Mouse (Mus musculus) heart, embryonic 14.5 days (tissue): ENCODE data around the gene Axdnd1. TPM values are rescaled to one million over a fixed set of nuclear protein-coding genes. Genes with fewer than 3 reads are reported as not detected.

Experiments used
- ATAC-seq: fragments of 200-750 bp; cut with Nextera tagmentation; 2 replicates; pipeline ENCODE4 v1.8.0; 2017; ENCODE audit warnings: low read depth, moderate TSS enrichment; ENCODE audit not compliant: insufficient number of reproducible peaks, insufficient read depth, low FRiP score
- H3K27ac ChIP-seq, 2 experiments: fragments of 200-500 bp in 1 of 2; fragments of 300-500 bp in 1 of 2; sonication (generic) in 1 of 2; replicated peaks in 1 of 2; 2 replicates each; pipeline ENCODE4 v1.5.1; 2012 to 2014; ENCODE audit warnings: low read depth in 2 of 2, low read length in 2 of 2, control low read depth in 1 of 2, mild to moderate bottlenecking in 1 of 2, mixed read lengths in 1 of 2; ENCODE audit not compliant: control insufficient read depth in 1 of 2, insufficient read depth in 1 of 2
- H3K27me3 ChIP-seq: fragments of 300-500 bp; sonication (generic); 2 replicates; pipeline ENCODE4 v1.6.1; 2014; ENCODE audit warnings: mild to moderate bottlenecking, low read length, control low read depth; ENCODE audit not compliant: control insufficient read depth, insufficient read depth
- H3K36me3 ChIP-seq: fragments of 300-500 bp; sonication (generic); 2 replicates; pipeline ENCODE4 v1.6.1; 2014; ENCODE audit warnings: mild to moderate bottlenecking, control low read depth, low read length, mixed read lengths; ENCODE audit not compliant: control insufficient read depth, insufficient read depth
- H3K4me1 ChIP-seq, 2 experiments: fragments of 200-500 bp in 1 of 2; fragments of 300-500 bp in 1 of 2; sonication (generic) in 1 of 2; 2 replicates each; pipeline ENCODE4 v1.6.1; 2012 to 2014; ENCODE audit warnings: low read length in 2 of 2, control low read depth in 1 of 2, mixed read lengths in 1 of 2; ENCODE audit not compliant: control insufficient read depth in 2 of 2, insufficient read depth in 2 of 2
- H3K4me2 ChIP-seq: fragments of 300-500 bp; sonication (generic); 2 replicates; pipeline ENCODE4 v1.6.1; 2014; ENCODE audit warnings: mild to moderate bottlenecking, low read length
- H3K4me3 ChIP-seq, 2 experiments: fragments of 200-500 bp in 1 of 2; fragments of 300-500 bp in 1 of 2; sonication (generic) in 1 of 2; 2 replicates each; pipeline ENCODE4 v1.5.1; 2012 to 2014; ENCODE audit warnings: low read length in 2 of 2, mild to moderate bottlenecking in 2 of 2, control low read depth in 1 of 2, low read depth in 1 of 2, moderate library complexity in 1 of 2; ENCODE audit not compliant: control insufficient read depth in 1 of 2, insufficient read depth in 1 of 2
- H3K9ac ChIP-seq: fragments of 300-500 bp; sonication (generic); 2 replicates; pipeline ENCODE4 v1.6.1; 2014; ENCODE audit warnings: mild to moderate bottlenecking, low read length
- H3K9me3 ChIP-seq: fragments of 300-500 bp; sonication (generic); 2 replicates; pipeline ENCODE4 v1.6.1; 2016; ENCODE audit warnings: low read length, control low read depth; ENCODE audit not compliant: control insufficient read depth
- WGBS: fragments of 180-500 bp; shearing (Covaris S2); extraction: QIAGEN DNeasy Blood & Tissue Kit; methylation state at CpG from one replicate; pipeline ENCODE4 v1.1.7; 2014; 5-methylcytosine and 5-hydroxymethylcytosine counted together
- polyA plus RNA-seq: library from polyadenylated mRNA; unstranded; fragments of >200 nt; fragmentation: Nextera tagmentation; extraction: Ambion mirVana; gene quantifications from 2 replicates; pipeline ENCODE4 v1.2.1, GENCODE M21; 2014

Gene Axdnd1
- polyA plus RNA-seq, 1 experiment from 2014 or later = 0.35 TPM

- H3K9ac ChIP-seq = no peak overlapping the region
- ATAC-seq = no peak
- H3K4me2 ChIP-seq = no peak overlapping the region
- no peak overlapping the region for H3K27ac ChIP-seq
- no peaks in the 10 kb centered on the region for H3K4me1 ChIP-seq
- no peaks in the 10 kb centered on the region for H3K27me3 ChIP-seq
- H3K9me3 ChIP-seq = no peaks in the 10 kb centered on the region
- H3K4me3 ChIP-seq = no peak overlapping the region
- WGBS = 75% methylated on average over 4 of the region's 4 CpGs
- H3K36me3 ChIP-seq = no peaks in the 10 kb centered on the region
These were observed 34.7 kb downstream of the Axdnd1 start for GRCm38 (mm10) chr1:156386232-156386631.

GRCm38 (mm10) chr1:156381217-156381616 is 39.7 kb downstream of the Axdnd1 start:
- H3K27ac ChIP-seq = no peak overlapping the region

GRCm38 (mm10) chr1:156365740-156366139 is 55.2 kb downstream of the Axdnd1 start, which contains the start of gene Gm2000:
Gm2000 (plus strand) TSS chr1:156366040.
- Histone ChIP-seq H3K27me3 (no peaks in the 10 kb centered on the region), H3K9ac (no peak within 1 kb of the TSS), H3K27ac (no peak within 1 kb of the TSS), H3K4me3 (no peak within 1 kb of the TSS), H3K36me3 (no peaks in the 10 kb centered on the region), H3K4me1 (no peaks in the 10 kb centered on the region), H3K4me2 (no peak within 1 kb of the TSS), H3K9me3 (peaks cover 5% of the 10 kb centered on the region; the same call in 1 of the 2 replicates)
- ATAC-seq = no peak
- 83% methylated on average over 6 of the region's 8 CpGs for WGBS

More at GRCm38 (mm10) chr1:156381217-156381616, 39.7 kb downstream of the Axdnd1 start:
- Histone ChIP-seq H3K4me1 (no peaks in the 10 kb centered on the region), H3K4me2 (no peak overlapping the region), H3K9me3 (no peaks in the 10 kb centered on the region), H3K9ac (no peak overlapping the region), H3K4me3 (no peak overlapping the region), H3K27me3 (no peaks in the 10 kb centered on the region), H3K36me3 (no peaks in the 10 kb centered on the region)
- WGBS = 90% methylated on average over 3 of the region's 3 CpGs
- no peak for ATAC-seq

GRCm38 (mm10) chr1:156352466-156352865 is 68.5 kb downstream of the Axdnd1 start:
- ATAC-seq = no peak

GRCm38 (mm10) chr1:156350441-156350840 is 70.5 kb downstream of the Axdnd1 start:
- Histone ChIP-seq H3K9ac (no peak overlapping the region), H3K36me3 (no peaks in the 10 kb centered on the region), H3K27ac (no peak overlapping the region), H3K4me2 (no peak overlapping the region), H3K4me3 (no peak overlapping the region), H3K27me3 (no peaks in the 10 kb centered on the region), H3K4me1 (no peaks in the 10 kb centered on the region), H3K9me3 (no peaks in the 10 kb centered on the region)
- no peak for ATAC-seq
- WGBS = 83% methylated on average over 4 of the region's 4 CpGs

More at GRCm38 (mm10) chr1:156352466-156352865, 68.5 kb downstream of the Axdnd1 start:
- H3K27ac ChIP-seq = no peak overlapping the region
- WGBS = 78% methylated on average over 2 of the region's 2 CpGs
- no peaks in the 10 kb centered on the region for H3K36me3 ChIP-seq
- H3K27me3 ChIP-seq = no peaks in the 10 kb centered on the region
- no peaks in the 10 kb centered on the region for H3K4me1 ChIP-seq
- no peak overlapping the region for H3K4me3 ChIP-seq
- no peaks in the 10 kb centered on the region for H3K9me3 ChIP-seq
- no peak overlapping the region for H3K9ac ChIP-seq
- H3K4me2 ChIP-seq = no peak overlapping the region

GRCm38 (mm10) chr1:156349031-156349430 is 71.9 kb downstream of the Axdnd1 start:
- Histone ChIP-seq H3K9ac (no peak overlapping the region), H3K27me3 (no peaks in the 10 kb centered on the region), H3K36me3 (no peaks in the 10 kb centered on the region), H3K9me3 (no peaks in the 10 kb centered on the region), H3K4me1 (no peaks in the 10 kb centered on the region), H3K4me2 (no peak overlapping the region), H3K27ac (no peak overlapping the region), H3K4me3 (no peak overlapping the region)
- 54% methylated on average over 4 of the region's 4 CpGs for WGBS
- ATAC-seq = no peak

GRCm38 (mm10) chr1:156345633-156346032 is 75.3 kb downstream of the Axdnd1 start:
- 92% methylated on average over 4 of the region's 4 CpGs for WGBS
- Histone ChIP-seq H3K4me3 (no peak overlapping the region), H3K9ac (no peak overlapping the region), H3K27me3 (no peaks in the 10 kb centered on the region), H3K27ac (no peak overlapping the region), H3K9me3 (no peaks in the 10 kb centered on the region), H3K4me1 (no peaks in the 10 kb centered on the region), H3K36me3 (no peaks in the 10 kb centered on the region), H3K4me2 (no peak overlapping the region)
- no peak for ATAC-seq

- no peak overlapping the region for H3K27ac ChIP-seq
- H3K36me3 ChIP-seq = no peaks in the 10 kb centered on the region
- H3K4me3 ChIP-seq = no peak overlapping the region
- no peaks in the 10 kb centered on the region for H3K9me3 ChIP-seq
- WGBS = 35% methylated on average over 4 of the region's 4 CpGs
- no peaks in the 10 kb centered on the region for H3K27me3 ChIP-seq
- ATAC-seq = no peak
- H3K4me2 ChIP-seq = no peak overlapping the region
- no peaks in the 10 kb centered on the region for H3K4me1 ChIP-seq
- no peak overlapping the region for H3K9ac ChIP-seq
These were observed 76.5 kb downstream of the Axdnd1 start for GRCm38 (mm10) chr1:156344433-156344832.
